Mouse (Mus musculus): ENCODE measurements around the gene Tmem256. TPM values are rescaled to one million over a fixed set of nuclear protein-coding genes. Genes with fewer than 3 reads are reported as not detected.

Tmem256 gene
- polyA plus RNA-seq, 1 experiment = 99.3 TPM

DNA sequence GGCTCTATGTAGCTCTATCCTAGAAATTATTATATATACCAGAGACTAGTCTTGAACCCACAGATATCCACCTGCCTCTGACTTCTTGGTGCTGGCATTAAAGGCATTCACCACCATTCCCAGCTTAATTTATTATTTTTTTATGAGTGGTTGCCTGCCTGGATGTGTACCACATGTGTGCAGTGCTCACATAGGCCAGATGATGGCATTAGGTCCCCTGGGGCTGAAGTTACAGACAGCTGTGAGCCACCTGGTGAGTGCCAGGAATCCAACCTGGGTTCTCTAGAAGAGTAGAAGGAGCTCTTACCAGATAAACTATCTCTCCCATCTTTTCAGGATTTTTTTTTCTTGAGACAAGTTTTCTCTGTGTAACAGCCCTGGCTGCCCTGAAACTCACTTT is 28.0 kb upstream of the Tmem256 start:
- Histone ChIP-seq H3K27me3 (ENCODE audit: control insufficient read depth, insufficient read depth, low read length) (no peaks in the 10 kb centered on the region), H3K4me1 (ENCODE audit: control insufficient read depth, insufficient read depth, insufficient read length, low read length) (no peaks in the 10 kb centered on the region), H3K36me3 (ENCODE audit: control insufficient read depth, insufficient read depth, low read length) (no peaks in the 10 kb centered on the region), H3K4me3 (ENCODE audit: low read depth, low read length) (no peak overlapping the region), H3K27ac (ENCODE audit: insufficient read depth, low read depth, low read length) (no peak overlapping the region)
- TF ChIP-seq POLR2A (IDR thresholded peaks at IDR 0.05; ENCODE audit: low read depth, low read length) (no peak), CTCF (IDR thresholded peaks at IDR 0.05; ENCODE audit: extremely low read depth, insufficient read length, insufficient replicate concordance, low read depth, low read length) (no peak)

DNA sequence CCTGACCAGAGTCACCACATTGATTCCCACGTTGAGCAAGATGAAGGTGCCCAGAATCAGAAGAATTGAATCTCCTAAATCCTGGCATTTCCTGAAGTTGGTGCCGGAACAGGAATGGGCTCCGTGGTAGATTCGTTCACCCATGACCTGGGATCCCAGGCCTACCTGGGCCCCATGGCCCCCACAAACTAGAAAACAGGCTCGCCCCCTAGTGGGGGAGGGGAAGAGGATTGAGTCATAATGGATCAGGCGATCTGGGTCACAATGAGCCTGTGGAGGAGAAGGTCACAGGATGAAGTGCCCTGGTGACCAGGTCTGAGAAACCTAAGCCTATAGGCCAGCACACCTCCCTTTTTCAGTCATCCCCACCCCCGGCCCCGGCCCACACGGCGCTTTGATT is 23.2 kb upstream of the Tmem256 start, which contains the start of gene Gm39566:
Gene Gm39566 (minus strand): TSS at position 144 of the 400 bp plus-strand sequence.
- TF ChIP-seq POLR2A (IDR thresholded peaks at IDR 0.05; ENCODE audit: low read depth, low read length) (no peak), CTCF (IDR thresholded peaks at IDR 0.05; ENCODE audit: extremely low read depth, insufficient read length, insufficient replicate concordance, low read depth, low read length) (peak; percentile 26; the same call in 1 of the 2 replicates)
- no peaks in the 10 kb centered on the region for H3K36me3 ChIP-seq (ENCODE audit: control insufficient read depth, insufficient read depth, low read length)
- H3K27ac ChIP-seq (ENCODE audit: insufficient read depth, low read depth, low read length) = no peak within 1 kb of the TSS
- H3K4me1 ChIP-seq (ENCODE audit: control insufficient read depth, insufficient read depth, insufficient read length, low read length) = no peaks in the 10 kb centered on the region
- no peaks in the 10 kb centered on the region for H3K27me3 ChIP-seq (ENCODE audit: control insufficient read depth, insufficient read depth, low read length)
- WGBS = 78% methylated on average over 10 of the region's 10 CpGs
- H3K4me3 ChIP-seq (ENCODE audit: low read depth, low read length) = no peak within 1 kb of the TSS

DNA sequence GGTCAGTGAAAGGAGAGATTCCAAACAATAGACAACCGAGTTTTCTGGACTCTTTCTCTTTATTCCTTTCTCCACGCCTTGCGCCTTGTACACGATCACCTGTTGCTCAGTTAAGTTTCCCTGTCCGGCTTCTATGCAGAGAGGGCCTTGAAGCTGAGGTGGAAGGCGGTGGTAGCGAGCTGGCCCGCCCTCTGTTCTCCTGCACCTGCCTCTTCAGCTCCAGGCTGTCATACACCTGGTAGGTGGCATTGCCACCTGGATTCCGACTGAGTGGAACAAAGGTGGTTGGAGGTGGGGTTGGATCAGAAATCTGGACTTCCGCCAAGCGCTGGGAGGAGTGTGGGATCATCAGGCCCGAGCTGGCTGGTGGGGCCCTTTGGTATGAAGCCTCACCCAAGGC is 21.8 kb upstream of the Tmem256 start:
- no peaks in the 10 kb centered on the region for H3K4me1 ChIP-seq (ENCODE audit: control insufficient read depth, insufficient read depth, insufficient read length, low read length)
- WGBS = 33% methylated on average over 12 of the region's 12 CpGs
- no peak overlapping the region for H3K27ac ChIP-seq (ENCODE audit: insufficient read depth, low read depth, low read length)
- no peak for TF ChIP-seq CTCF (IDR thresholded peaks at IDR 0.05; ENCODE audit: extremely low read depth, insufficient read length, insufficient replicate concordance, low read depth, low read length)
- no peak for TF ChIP-seq POLR2A (IDR thresholded peaks at IDR 0.05; ENCODE audit: low read depth, low read length)
- H3K4me3 ChIP-seq (ENCODE audit: low read depth, low read length) = no peak overlapping the region
- H3K36me3 ChIP-seq (ENCODE audit: control insufficient read depth, insufficient read depth, low read length) = no peaks in the 10 kb centered on the region
- no peaks in the 10 kb centered on the region for H3K27me3 ChIP-seq (ENCODE audit: control insufficient read depth, insufficient read depth, low read length)

DNA sequence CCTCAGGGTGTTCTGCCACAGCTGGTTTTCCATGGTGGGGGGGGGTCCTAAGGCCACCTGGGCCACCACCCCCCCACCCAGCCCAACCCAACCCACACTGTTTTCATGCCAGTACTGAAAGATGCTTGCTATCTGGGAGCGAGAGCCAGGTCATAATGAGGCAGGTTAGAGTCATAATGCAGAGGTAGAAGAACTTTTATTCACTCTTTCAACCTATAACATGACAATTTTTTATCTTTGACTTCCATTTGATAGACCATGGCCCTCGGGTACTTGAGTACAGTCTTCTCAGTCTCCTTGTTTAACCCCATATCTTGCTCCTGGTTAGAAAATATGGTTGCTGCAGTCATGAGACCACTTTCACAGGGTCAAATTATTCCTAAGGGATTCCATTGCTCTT is 19.9 kb upstream of the Tmem256 start, which contains the start of gene Spem2:
Gene Spem2 (minus strand): TSS at position 101 of the 400 bp plus-strand sequence.
- Histone ChIP-seq H3K27ac (ENCODE audit: insufficient read depth, low read depth, low read length) (no peak within 1 kb of the TSS), H3K4me1 (ENCODE audit: control insufficient read depth, insufficient read depth, insufficient read length, low read length) (no peaks in the 10 kb centered on the region), H3K36me3 (ENCODE audit: control insufficient read depth, insufficient read depth, low read length) (no peaks in the 10 kb centered on the region), H3K4me3 (ENCODE audit: low read depth, low read length) (no peak within 1 kb of the TSS), H3K27me3 (ENCODE audit: control insufficient read depth, insufficient read depth, low read length) (no peaks in the 10 kb centered on the region)
- WGBS = 87% methylated on average over 2 of the region's 2 CpGs
- no peak for TF ChIP-seq CTCF (IDR thresholded peaks at IDR 0.05; ENCODE audit: extremely low read depth, insufficient read length, insufficient replicate concordance, low read depth, low read length)

DNA sequence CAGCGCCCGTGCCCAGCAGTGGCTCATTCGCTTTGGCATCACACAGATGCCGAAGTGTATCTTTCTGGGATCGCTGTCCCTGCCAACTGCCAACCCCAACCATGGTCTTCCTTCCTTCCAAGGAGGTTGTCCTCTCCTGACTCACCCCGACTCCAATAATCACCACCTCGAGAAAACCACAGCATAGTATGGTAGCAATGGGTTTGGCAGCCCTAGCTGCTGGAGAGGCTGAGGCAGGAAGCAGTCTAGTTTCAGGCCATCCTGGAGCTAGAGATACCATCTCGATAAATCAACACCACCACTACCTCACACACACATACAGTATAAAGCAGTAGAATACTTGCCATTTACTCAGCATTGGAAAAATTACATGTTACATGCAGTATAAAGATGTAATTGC is 19.4 kb upstream of the Tmem256 start:
- Histone ChIP-seq H3K27ac (ENCODE audit: insufficient read depth, low read depth, low read length) (no peak overlapping the region), H3K4me1 (ENCODE audit: control insufficient read depth, insufficient read depth, insufficient read length, low read length) (no peaks in the 10 kb centered on the region), H3K27me3 (ENCODE audit: control insufficient read depth, insufficient read depth, low read length) (no peaks in the 10 kb centered on the region), H3K4me3 (ENCODE audit: low read depth, low read length) (no peak overlapping the region), H3K36me3 (ENCODE audit: control insufficient read depth, insufficient read depth, low read length) (no peaks in the 10 kb centered on the region)
- WGBS = 90% methylated on average over 8 of the region's 8 CpGs
- TF ChIP-seq CTCF (IDR thresholded peaks at IDR 0.05; ENCODE audit: extremely low read depth, insufficient read length, insufficient replicate concordance, low read depth, low read length) (no peak), POLR2A (IDR thresholded peaks at IDR 0.05; ENCODE audit: low read depth, low read length) (no peak)

DNA sequence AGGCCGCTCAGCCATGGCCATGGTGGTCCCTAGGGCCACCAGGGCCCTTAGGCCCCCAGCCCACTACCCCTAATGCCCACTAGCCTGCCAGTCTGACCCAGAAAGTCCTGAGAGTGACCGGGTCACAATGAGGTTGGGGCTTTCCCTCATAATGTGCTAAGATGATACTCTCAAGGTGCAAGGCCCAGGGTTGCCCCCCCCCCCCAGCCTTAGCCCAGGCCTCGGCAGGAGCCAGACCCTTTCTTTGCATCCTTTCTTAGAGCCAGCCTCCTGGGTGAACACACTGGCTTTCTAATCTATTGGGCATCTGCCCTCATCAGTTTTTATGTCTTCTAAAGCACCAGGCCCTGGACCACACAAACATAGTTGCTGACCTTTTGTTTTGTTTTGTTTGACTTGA is 16.2 kb upstream of the Tmem256 start, which contains the start of gene Spem1:
Gene Spem1 (minus strand): TSS at position 101 of the 400 bp plus-strand sequence.
- no peak for TF ChIP-seq CTCF (IDR thresholded peaks at IDR 0.05; ENCODE audit: extremely low read depth, insufficient read length, insufficient replicate concordance, low read depth, low read length)
- TF ChIP-seq POLR2A (IDR thresholded peaks at IDR 0.05; ENCODE audit: low read depth, low read length) = no peak
- Histone ChIP-seq H3K4me1 (ENCODE audit: control insufficient read depth, insufficient read depth, insufficient read length, low read length) (no peaks in the 10 kb centered on the region), H3K36me3 (ENCODE audit: control insufficient read depth, insufficient read depth, low read length) (no peaks in the 10 kb centered on the region), H3K27ac (ENCODE audit: insufficient read depth, low read depth, low read length) (no peak within 1 kb of the TSS), H3K27me3 (ENCODE audit: control insufficient read depth, insufficient read depth, low read length) (no peaks in the 10 kb centered on the region), H3K4me3 (ENCODE audit: low read depth, low read length) (no peak within 1 kb of the TSS)
- 81% methylated on average over 3 of the region's 3 CpGs for WGBS

DNA sequence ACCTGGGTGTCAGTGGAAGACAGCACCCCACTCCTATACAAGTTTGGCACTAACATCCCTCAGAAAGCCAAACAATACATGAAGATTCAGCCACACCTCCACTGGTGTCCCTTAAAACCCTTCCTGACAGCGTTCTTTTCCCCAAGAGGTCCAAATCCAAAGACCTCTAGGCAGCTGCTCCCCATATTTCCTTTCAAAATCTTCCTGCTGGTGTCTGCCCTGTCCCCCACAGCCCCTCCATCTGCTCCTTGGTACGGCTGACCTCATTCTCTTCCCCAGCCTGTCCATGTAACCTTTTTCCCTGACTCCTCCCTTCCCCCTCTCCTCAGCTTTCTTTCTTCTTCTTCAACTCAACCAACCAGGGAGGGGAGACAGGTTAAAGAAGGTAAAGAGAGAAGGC is 14.9 kb upstream of the Tmem256 start:
- Histone ChIP-seq H3K27me3 (ENCODE audit: control insufficient read depth, insufficient read depth, low read length) (no peaks in the 10 kb centered on the region), H3K4me3 (ENCODE audit: low read depth, low read length) (no peak overlapping the region), H3K4me1 (ENCODE audit: control insufficient read depth, insufficient read depth, insufficient read length, low read length) (no peaks in the 10 kb centered on the region), H3K27ac (ENCODE audit: insufficient read depth, low read depth, low read length) (no peak overlapping the region), H3K36me3 (ENCODE audit: control insufficient read depth, insufficient read depth, low read length) (no peaks in the 10 kb centered on the region)
- TF ChIP-seq CTCF (IDR thresholded peaks at IDR 0.05; ENCODE audit: extremely low read depth, insufficient read length, insufficient replicate concordance, low read depth, low read length) = no peak
- no peak for TF ChIP-seq POLR2A (IDR thresholded peaks at IDR 0.05; ENCODE audit: low read depth, low read length)
- 72% methylated on average over 2 of the region's 2 CpGs for WGBS

Data from small intestine, adult 2 months (tissue).